Mouse (Mus musculus): ENCODE results near the gene Il13. TPM values are rescaled to one million over a fixed set of nuclear protein-coding genes. Genes with fewer than 3 reads are reported as not detected.

The Il13 gene
- total RNA-seq, 2 experiments from 2014 or later, result not detected

DNA sequence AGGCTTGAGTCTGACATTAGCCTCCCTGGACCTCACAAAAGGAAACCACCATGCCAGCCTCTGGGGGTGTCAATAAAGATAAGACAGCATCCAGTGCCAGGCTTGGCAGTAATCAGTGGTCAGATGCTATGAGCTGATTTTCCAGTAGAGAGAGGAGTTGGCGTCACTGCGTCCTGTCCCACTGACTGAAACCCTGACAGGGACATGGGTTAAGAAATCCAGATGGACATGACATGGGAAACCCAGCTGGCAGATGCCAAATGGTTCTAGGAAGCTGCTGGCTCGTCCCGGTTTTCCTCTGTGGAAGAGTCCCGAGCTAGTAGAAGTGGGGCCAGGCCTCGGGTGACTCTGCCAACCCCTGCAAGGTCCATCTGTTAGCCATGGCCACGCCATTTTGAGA lies 858 bp downstream of the Il13 start:
- intact Hi-C loops (cut with DNase I), result no loop called here
- DNase-seq, result peak; percentile 55

DNA sequence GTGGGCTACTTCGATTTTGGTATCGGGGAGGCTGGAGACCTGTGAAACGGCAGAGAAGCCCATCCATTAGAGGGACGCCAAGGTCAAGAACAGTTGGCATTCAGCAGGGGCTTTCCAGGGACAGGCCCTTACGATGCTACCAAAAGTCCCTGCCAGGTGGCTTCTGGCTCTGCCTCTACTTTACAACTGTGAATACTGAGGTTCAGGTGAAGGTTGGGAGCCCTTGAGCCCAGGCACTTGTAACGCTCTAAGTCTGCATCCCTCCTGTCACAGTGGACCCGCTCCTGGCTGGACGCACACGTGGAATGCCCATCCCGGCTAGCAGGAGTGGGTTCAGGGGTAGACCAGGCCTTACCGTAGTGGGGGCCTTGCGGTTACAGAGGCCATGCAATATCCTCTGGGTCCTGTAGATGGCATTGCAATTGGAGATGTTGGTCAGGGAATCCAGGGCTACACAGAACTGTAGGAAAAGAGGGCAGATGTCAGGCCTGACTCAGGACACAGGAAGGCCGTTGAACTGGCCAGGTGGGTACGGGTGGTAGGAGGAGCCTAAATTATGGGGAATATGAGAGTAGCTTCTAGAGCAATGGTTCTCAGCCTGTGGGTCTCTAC lies 2.3 kb downstream of the Il13 start:
- intact Hi-C loops (cut with DNase I), result no loop called here
- DNase-seq, result peak; percentile 21

GRCm38 (mm10) chr11:53627859-53628258 lies 6.6 kb downstream of the Il13 start:
- intact Hi-C loops (cut with DNase I), result no loop called here
- DNase-seq, result peak; percentile 82

- DNase-seq, result no peak
- intact Hi-C loops (cut with DNase I), result no loop called here
Measured at GRCm38 (mm10) chr11:53626802-53627373, 7.6 kb downstream of the Il13 start.

DNA sequence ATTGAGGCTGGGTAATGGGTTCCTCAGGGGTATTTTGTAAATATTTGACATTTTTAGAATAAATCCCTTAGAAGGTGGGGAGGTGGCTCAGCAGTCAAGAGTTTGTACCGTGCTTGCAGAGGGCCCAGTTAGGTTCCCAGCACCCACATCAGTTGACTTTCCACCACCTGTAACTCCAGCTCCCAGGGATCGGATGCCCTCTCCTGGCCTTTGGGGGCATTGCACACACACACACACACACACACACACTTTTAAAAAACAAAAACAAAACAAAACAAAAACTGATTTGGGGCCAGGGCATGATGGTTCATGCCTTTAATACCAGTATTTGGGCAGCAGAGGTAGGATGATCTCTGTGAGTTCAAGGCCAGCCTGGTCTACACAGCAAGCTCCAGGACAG lies 10.4 kb downstream of the Il13 start:
- intact Hi-C loops (cut with DNase I), result no loop called here
- no peak for DNase-seq

DNA sequence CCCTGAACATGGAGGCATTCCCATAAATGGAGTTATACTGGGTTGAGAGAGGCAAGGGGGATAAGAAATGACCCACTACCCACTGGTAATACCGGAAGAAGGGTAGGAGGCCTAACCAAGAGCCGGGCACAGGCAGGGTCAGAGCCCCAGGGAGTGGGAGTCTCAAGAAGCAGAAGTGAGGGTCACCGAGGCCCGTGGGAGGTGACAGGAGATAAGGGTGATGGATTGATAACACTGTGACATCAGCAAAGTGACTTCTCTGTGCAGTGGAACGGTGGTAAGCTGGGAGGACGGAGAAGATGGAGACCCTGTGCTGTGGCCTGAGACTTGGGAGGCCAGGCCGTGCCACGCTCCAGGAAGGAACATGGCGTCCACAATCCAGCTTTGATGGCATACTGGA lies 10.9 kb downstream of the Il13 start:
- intact Hi-C loops (cut with DNase I), result no loop called here
- no peak for DNase-seq

GRCm38 (mm10) chr11:53622440-53622806 lies 12.1 kb downstream of the Il13 start:
- intact Hi-C loops (cut with DNase I), result no loop called here
- DNase-seq, result no peak

GRCm38 (mm10) chr11:53621582-53622439 lies 12.7 kb downstream of the Il13 start:
- intact Hi-C loops (cut with DNase I), result no loop called here
- no peak for DNase-seq

DNA sequence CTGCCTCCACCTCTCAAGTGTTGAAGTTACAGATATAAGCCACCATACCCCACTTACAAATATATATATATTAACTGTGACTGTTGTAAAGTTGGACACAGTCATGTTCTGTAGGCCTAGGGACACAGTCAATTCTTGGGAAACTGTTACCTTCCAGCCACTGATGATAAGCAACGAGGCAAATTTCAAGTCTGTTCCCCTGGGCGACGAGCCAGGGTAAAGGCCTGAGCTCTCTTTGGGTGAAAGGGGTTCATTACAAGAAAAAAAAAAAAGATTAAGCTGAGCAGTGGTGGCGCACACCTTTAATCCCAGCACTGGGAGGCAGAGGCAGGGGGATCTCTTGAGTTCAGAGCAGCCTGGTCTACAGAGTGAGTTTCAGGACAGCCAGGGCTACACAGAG lies 14.4 kb downstream of the Il13 start:
- intact Hi-C loops (cut with DNase I), result no loop called here
- no peak for DNase-seq

GRCm38 (mm10) chr11:53619428-53619827 lies 15.1 kb downstream of the Il13 start:
- DNase-seq, result no peak
- intact Hi-C loops (cut with DNase I), result no loop called here

DNA sequence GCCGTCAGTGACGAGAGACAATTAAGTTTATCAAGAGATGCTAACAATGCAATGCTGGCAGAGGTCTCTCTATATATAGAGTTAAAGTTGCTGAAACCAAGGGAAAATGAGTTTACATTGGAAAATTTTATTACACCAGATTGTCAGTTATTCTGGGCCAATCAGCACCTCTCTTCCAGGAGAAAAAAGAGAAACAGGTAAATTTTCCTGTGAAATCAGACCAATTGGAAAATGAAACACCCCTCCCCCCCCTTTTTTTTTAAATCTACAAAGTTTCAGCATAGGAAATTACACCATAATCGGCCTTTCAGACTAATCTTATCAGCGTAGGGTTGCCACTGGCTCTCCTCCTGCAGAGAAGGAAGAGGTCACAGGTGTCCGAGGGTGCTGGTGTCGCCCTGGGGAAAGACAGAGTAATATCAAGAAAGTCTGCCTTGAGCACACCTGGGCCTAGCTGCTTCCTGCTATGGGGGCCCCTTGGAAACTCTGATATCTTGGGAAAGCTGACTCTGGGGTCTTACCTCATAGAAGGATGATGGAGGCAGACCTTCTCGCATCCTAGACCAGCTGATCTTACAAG lies 15.8 kb downstream of the Il13 start, which contains the start of gene Il4:
TSS of gene Il4 (minus strand) at position 51 of the 580 bp plus-strand sequence.
- DNase-seq, result no peak
- intact Hi-C loops (cut with DNase I), result no loop called here

DNA sequence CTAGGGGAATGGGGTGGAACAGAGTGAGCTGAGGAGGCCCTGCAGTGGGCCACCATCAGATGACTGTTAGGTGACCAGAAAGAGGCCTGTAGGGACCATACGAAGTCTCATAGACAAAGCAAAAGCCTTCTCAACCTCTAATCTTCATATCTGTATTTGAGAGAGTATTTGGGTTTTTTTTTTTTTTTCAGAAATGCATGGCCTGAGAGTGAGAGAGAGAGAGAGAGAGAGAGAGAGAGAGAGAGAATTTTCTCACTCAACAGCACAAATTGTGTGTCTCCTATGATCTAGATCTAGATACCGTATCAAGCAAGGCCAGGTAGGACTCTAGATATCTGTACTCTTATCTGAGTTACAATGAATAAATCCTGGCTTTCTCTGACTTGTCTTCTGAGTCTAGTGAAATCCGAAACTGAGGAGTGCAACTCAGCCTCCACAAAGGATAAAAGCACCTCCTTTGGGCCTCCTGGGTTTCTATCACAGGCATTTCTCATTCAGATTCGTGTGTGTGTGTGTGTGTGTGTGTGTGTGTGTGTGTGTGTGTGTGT lies 16.9 kb downstream of the Il13 start:
- DNase-seq, result no peak
- intact Hi-C loops (cut with DNase I), result no loop called here

DNA sequence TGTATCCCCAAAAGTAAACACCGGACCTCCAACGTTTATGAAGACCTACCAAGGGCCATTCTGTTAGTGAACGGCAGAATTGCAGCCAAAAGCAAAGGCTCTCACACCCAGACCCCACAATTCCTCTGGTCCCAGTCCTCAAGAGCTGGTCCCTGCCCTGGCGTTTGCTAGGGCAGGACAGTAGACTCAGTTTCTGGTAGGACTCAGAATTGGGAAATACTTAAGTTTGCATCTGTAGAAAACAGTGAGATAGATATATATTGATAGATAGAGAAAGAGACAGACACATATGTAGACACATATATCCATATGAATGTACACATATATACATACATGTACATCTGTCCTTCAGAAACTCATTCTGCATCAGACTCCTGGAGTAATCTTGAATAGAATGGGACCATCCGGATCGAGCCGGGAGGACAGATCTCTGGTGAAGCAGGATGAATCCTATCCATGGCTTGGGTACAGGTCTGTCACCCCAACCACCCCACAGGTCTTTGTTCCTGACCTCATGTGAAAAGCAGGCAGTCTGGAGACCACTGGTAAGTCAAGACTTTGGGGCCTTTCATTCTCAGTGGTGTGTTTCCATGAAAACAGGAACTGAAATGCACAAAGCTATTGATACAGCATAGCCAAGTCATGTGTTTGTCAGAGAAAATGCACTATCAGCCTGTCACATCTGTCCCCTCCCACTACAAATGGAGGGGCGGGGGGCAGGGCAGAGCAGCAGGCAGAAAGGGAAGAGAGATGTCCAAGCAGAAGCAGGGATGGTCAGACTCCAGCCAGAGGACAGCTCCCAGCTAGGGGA lies 17.5 kb downstream of the Il13 start:
- intact Hi-C loops (cut with DNase I), result no loop called here
- DNase-seq, result no peak

- intact Hi-C loops (cut with DNase I), result no loop called here
- no peak for DNase-seq
Measured at GRCm38 (mm10) chr11:53615575-53615974, 18.9 kb downstream of the Il13 start.

DNA sequence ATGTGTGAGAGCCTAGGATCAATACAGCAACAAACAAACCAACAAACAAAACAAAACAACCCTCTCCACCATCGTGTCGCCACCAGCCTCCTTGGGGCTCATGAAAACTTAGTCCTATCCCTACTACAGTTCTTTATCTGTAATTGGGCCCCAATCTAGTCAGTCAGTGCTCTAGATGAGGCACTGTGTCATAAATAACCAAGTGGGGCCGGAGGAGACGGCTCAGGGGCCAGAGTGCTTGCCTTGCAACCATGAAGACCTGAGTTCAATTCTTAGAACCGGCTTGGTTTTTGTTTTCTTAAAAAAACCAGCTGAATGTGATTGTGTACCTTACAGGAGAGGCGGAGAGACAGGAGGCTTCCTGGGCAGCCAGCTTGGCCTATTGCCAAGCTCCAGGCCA lies 19.3 kb downstream of the Il13 start:
- intact Hi-C loops (cut with DNase I), result no loop called here

GRCm38 (mm10) chr11:53609672-53610071 lies 24.8 kb downstream of the Il13 start:
- DNase-seq, result no peak
- intact Hi-C loops (cut with DNase I), result no loop called here

More for the DNA sequence above, 19.3 kb downstream of the Il13 start:
- DNase-seq, result no peak

GRCm38 (mm10) chr11:53609231-53609630 lies 25.3 kb downstream of the Il13 start:
- no peak for DNase-seq
- intact Hi-C loops (cut with DNase I), result no loop called here

- intact Hi-C loops (cut with DNase I), result no loop called here
- DNase-seq, result no peak
Measured at GRCm38 (mm10) chr11:53605609-53606008, 28.9 kb downstream of the Il13 start.

GRCm38 (mm10) chr11:53604983-53605382 lies 29.5 kb downstream of the Il13 start:
- DNase-seq, result no peak
- intact Hi-C loops (cut with DNase I), result no loop called here

DNA sequence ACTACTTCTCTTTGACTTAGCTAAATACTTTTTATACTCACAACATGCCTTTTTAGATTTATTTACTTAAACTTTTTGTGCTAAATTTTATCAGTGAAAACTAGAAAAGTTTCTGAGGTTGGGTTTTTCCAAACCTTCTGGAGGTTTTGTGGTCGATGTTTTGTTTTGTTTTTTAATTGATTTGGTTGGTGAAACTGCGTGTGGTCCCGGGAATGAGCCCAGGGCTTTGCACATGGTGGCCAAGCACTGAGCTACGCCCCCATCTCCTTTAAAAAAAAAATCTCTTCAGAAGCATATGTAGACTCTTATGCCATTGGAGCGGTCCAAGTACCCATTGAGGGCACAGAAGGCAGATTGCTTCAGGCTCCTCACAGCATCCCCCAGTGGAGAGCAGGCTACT lies 43.4 kb downstream of the Il13 start:
- intact Hi-C loops (cut with DNase I), result no loop called here
- DNase-seq, result no peak

All from left cerebral cortex, postnatal 4 days (tissue).